Mouse (Mus musculus) small intestine, adult 2 months (tissue): ENCODE measurements around the gene Gm26602. TPM values are rescaled to one million over a fixed set of nuclear protein-coding genes. Genes with fewer than 3 reads are reported as not detected.
A peak's percentile ranks its signal among the peaks of the same experiment; 100 is the strongest.
"Not testable (repeated sequence)": the region's sequence is repeated elsewhere in the genome, so short reads cannot be mapped to it uniquely, and the experiment has no call there.

ENCODE experiments used
- H3K27ac ChIP-seq: fragments of 200-500 bp; 2 replicates; pipeline ENCODE4 v1.5.1; 2012; ENCODE audit warnings: low read depth, low read length, control low read depth, inconsistent platforms; ENCODE audit not compliant: insufficient read depth
- H3K27me3 ChIP-seq: fragments of 200-500 bp; 2 replicates; pipeline ENCODE4 v1.6.1; 2012; ENCODE audit warnings: mild to moderate bottlenecking, moderate library complexity, low read length, inconsistent platforms; ENCODE audit not compliant: control insufficient read depth, insufficient read depth
- H3K36me3 ChIP-seq: fragments of 200-500 bp; 2 replicates; pipeline ENCODE4 v1.6.1; 2012; ENCODE audit warnings: mild to moderate bottlenecking, low read length, control low read depth, inconsistent platforms; ENCODE audit not compliant: control insufficient read depth, insufficient read depth
- H3K4me1 ChIP-seq: fragments of 200-500 bp; 2 replicates; pipeline ENCODE4 v1.6.1; 2012; ENCODE audit warnings: low read length, inconsistent platforms, mixed read lengths; ENCODE audit not compliant: control insufficient read depth, insufficient read depth, insufficient read length
- H3K4me3 ChIP-seq: fragments of 200-500 bp; 2 replicates; pipeline ENCODE4 v1.5.1; 2012; ENCODE audit warnings: low read depth, mild to moderate bottlenecking, control low read depth, inconsistent platforms, low read length, moderate library complexity
- CTCF ChIP-seq: fragments of 200-500 bp; IDR thresholded peaks from 2 replicates; pipeline ENCODE4 v1.5.1; 2012; ENCODE audit warnings: low read depth, mild to moderate bottlenecking, control low read depth, inconsistent platforms, low read length, moderate library complexity, mixed read lengths; ENCODE audit not compliant: insufficient replicate concordance, insufficient read length; ENCODE audit errors: extremely low read depth
- POLR2A ChIP-seq: fragments of 200-500 bp; IDR thresholded peaks from 2 replicates; pipeline ENCODE4 v1.6.1; 2012; ENCODE audit warnings: low read depth, mild to moderate bottlenecking, control low read depth, inconsistent platforms, low read length, moderate library complexity
- WGBS: fragments of 180-500 bp; shearing (Covaris S2); methylation state at CpG from one replicate; pipeline ENCODE4 v1.1.7; 2018; 5-methylcytosine and 5-hydroxymethylcytosine counted together
- polyA plus RNA-seq: library from polyadenylated mRNA; depleted of rRNA; stranded (reverse); fragments of >200 nt; gene quantifications from 2 replicates; pipeline ENCODE4 v1.2.3, GENCODE M21; 2012

Gm26602 gene
- polyA plus RNA-seq, 1 experiment, result not detected

DNA sequence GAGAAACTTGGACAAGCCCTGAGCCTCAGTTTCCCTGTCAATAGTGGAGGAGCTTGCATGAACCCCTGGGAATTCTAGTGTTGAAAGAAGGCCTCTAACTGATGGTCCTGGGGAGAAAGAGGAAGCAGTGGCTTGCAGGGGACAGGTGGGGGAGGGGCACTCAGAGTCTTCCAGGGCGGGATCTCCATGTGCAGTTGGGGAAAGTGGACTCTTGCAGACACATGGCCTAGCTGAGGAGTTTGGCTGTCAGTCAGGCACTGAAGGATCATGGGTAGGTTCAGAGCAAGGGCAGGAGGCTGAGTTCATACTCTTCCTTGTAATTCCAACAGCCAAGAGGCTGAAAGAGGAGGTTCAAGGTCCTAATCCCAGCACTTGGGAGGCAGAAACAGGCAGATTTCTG is 33.5 kb upstream of the Gm26602 start:
- H3K4me1 ChIP-seq, result peaks cover 19% of the 10 kb centered on the region
- peak overlapping the region; percentile 57 for H3K27ac ChIP-seq
- no peak for TF ChIP-seq POLR2A
- TF ChIP-seq CTCF, result no peak
- peaks cover 13% of the 10 kb centered on the region; the same call in 1 of the 2 replicates for H3K27me3 ChIP-seq
- WGBS, result 52% methylated on average over 1 of the region's 1 CpGs
- H3K36me3 ChIP-seq, result no peaks in the 10 kb centered on the region
- no peak overlapping the region for H3K4me3 ChIP-seq

DNA sequence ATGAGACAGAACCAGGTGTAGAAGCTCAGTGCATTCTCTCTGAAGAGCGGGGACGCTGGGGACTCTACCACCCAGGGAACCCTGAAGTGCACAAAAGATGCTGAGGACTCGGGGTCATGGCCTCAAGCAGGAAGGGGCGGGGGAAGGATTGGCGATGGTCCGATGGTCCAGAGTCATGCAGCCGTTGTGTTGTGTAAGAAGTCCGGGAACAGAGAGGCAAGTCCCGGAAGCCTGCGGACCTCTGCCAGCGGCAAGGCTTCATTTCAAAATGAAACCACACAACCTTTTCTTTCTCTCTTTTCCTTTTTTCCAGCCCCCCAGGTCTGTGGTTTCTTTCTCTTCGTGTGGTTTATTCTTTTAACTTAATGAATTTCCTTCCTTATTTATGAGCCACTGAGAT is 32.9 kb upstream of the Gm26602 start:
- Histone ChIP-seq H3K4me1 (peaks cover 19% of the 10 kb centered on the region), H3K4me3 (peak overlapping the region; percentile 11; the same call in 1 of the 2 replicates), H3K27ac (peak overlapping the region; percentile 58), H3K36me3 (no peaks in the 10 kb centered on the region), H3K27me3 (peaks cover 12% of the 10 kb centered on the region; the same call in 1 of the 2 replicates)
- WGBS, result 52% methylated on average over 12 of the region's 12 CpGs
- TF ChIP-seq POLR2A (no peak), CTCF (no peak)

DNA sequence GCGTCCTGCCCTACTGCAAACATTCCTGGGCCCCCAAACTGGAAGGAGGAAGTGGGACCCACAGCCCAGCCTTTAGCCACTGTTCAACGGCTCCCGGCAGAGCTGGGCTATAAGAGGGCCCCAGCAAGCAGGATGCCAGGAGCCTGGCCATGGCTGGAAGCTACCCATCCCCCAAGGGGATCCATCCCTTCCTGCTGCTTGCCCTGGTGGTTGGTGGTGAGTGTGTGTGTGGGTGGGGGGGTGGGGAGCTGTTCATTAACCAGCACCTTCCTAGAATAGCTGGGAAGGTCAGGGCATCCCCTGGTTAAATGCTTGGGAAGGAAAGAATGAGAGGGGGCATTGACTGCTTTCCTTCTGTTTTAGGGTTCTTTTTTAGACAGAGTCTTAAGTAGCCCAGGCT is 31.1 kb upstream of the Gm26602 start:
- no peak overlapping the region for H3K4me3 ChIP-seq
- 30% methylated on average over 3 of the region's 3 CpGs for WGBS
- TF ChIP-seq CTCF, result no peak
- TF ChIP-seq POLR2A, result no peak

DNA sequence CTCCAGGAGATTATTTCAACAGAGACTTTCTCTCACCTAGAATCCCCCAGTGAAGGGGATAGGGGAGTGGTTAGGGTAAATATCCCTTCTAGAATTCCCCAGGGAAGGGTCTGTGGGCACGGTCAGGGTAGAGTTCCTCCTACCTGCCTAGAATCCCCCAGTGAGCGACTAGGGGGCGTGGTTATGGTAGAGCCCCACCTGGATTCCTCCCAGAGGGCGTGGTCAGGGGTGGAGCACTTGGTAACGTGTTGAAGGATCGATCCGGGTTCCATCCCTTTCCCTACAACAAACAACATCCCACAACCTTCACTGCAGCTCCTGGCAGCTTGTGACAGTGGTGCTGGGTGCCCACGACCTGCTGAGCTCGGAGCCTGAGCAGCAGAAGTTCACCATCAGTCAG is 29.9 kb upstream of the Gm26602 start:
- H3K36me3 ChIP-seq, result no peaks in the 10 kb centered on the region
- H3K4me1 ChIP-seq, result peaks cover 17% of the 10 kb centered on the region
- H3K27ac ChIP-seq, result no peak overlapping the region
- TF ChIP-seq POLR2A (no peak), CTCF (no peak)
- no peak overlapping the region for H3K4me3 ChIP-seq
- 13% methylated on average over 9 of the region's 9 CpGs for WGBS
- 0 out of 2 replicates have a peak, but pooled peaks cover 3% of the 10 kb centered on the region for H3K27me3 ChIP-seq

More for the DNA sequence above, 31.1 kb upstream of the Gm26602 start:
- no peak overlapping the region for H3K27ac ChIP-seq
- H3K27me3 ChIP-seq, result peaks cover 4% of the 10 kb centered on the region; the same call in 1 of the 2 replicates
- peaks cover 17% of the 10 kb centered on the region for H3K4me1 ChIP-seq
- no peaks in the 10 kb centered on the region for H3K36me3 ChIP-seq

DNA sequence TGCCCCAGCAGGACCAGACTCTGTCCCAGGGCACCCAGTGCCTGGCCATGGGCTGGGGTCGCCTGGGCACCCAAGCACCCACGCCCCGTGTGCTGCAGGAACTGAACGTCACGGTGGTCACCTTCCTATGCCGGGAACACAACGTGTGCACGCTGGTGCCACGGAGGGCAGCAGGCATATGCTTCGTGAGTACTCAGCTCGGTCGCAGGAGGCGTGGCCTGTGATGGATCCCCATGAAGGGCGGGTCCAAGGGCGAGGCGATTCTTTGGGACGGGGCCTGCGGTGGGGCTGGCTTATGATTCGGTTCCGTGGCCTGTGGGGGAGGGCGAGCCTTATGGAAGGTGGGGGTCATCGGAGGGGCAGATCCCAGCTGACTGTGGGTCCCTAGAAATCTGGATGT is 28.7 kb upstream of the Gm26602 start:
- Histone ChIP-seq H3K27me3 (0 out of 2 replicates have a peak, but pooled peaks cover 3% of the 10 kb centered on the region), H3K36me3 (no peaks in the 10 kb centered on the region), H3K27ac (no peak overlapping the region), H3K4me3 (peak overlapping the region; percentile 7; the same call in 1 of the 2 replicates), H3K4me1 (peaks cover 16% of the 10 kb centered on the region)
- no peak for TF ChIP-seq POLR2A
- no peak for TF ChIP-seq CTCF
- 6% methylated on average over 21 of the region's 22 CpGs for WGBS

DNA sequence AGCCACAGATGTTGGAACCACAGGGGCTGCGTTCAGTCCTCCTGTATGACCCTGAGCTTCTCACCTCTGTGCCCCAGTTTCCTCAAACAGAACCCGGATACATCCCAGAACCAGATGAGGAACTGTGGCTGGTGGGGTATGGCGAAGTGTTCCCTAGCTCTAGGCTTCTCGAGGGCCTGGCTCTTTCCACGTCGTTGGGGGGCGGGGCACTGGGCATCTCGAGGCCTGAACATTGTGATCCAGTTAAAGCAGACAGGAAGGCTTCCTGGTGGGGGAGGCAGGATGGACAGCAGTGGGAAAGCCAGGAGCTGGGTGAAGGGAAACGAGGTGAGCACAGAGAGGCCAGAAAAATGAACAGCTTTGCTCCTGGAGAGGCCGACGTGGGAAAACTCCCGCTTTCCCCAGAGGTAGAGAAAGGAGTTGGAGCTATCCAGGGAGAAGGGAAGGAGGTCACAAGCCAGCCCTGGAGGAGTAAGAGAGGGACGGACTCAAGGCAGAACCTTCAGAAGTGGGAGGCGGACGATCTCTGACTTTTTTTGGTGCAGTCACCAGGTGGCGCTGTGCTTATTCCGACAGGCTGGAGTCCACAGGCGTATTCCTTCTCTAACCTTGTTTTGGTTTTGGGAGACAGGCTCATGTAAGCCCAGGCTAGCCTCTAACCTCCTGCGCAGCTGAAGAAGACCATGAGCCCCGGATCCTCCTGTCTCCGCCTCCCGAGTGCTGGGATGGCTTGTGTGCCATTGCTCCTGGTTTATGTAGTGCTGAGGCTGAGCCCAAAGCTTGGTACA is 27.2 kb upstream of the Gm26602 start:
- TF ChIP-seq POLR2A (peak; percentile 20; the same call in 1 of the 2 replicates), CTCF (peak; percentile 82)
- Histone ChIP-seq H3K4me1 (peaks cover 10% of the 10 kb centered on the region), H3K27me3 (0 out of 2 replicates have a peak, but pooled peaks cover 3% of the 10 kb centered on the region), H3K36me3 (no peaks in the 10 kb centered on the region), H3K27ac (no peak overlapping the region), H3K4me3 (no peak overlapping the region)
- 18% methylated on average over 22 of the region's 22 CpGs for WGBS

DNA sequence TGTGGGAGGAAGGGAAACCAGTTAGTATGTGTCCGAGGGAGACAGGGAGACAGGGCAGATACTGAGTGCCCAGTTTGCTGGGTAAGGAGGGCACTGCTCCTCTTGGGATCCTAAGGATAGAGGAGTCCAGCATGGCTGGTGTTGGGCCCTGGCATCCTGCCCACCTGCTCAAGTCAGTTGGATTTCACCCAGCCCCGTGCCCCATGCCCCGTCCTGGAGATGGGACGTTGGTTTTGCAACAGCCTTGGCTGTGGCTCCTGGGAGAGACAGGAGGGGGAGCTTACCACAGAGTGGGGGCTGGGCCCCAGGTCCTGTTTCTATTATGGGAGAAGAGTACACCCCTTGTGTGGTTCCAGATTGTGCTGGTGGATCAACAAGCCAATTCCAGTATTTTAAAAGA is 26.2 kb upstream of the Gm26602 start:
- Histone ChIP-seq H3K27ac (no peak overlapping the region), H3K4me3 (no peak overlapping the region), H3K4me1 (peaks cover 10% of the 10 kb centered on the region), H3K27me3 (0 out of 2 replicates have a peak, but pooled peaks cover 3% of the 10 kb centered on the region), H3K36me3 (no peaks in the 10 kb centered on the region)
- WGBS, result 18% methylated on average over 4 of the region's 4 CpGs
- TF ChIP-seq CTCF (no peak), POLR2A (no peak)

DNA sequence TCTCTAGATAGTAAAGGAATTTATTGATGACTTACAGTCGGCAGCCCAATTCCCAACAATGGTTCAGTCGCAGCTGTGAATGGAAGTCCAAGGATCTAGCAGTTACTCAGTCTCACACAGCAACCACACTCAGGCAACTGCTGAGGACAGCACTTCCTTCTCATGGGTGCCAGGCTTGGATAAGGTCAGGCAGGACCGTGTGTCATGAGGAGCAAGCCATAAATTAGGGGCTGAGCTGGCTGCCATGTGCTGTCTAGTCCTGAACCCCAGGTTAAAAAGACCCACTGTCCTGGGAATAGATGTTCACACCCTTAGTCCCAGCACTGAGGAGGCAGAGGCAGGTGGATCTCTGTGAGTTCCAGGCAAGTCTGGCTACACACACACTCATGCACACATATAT is 25.7 kb upstream of the Gm26602 start:
- not testable (repeated sequence) for H3K27me3 ChIP-seq, H3K4me3 ChIP-seq, H3K36me3 ChIP-seq, H3K27ac ChIP-seq
- H3K4me1 ChIP-seq, result peaks cover 10% of the 10 kb centered on the region
- WGBS, result 39% methylated on average over 3 of the region's 3 CpGs
